Mouse (Mus musculus): ENCODE results near the gene Fkbp1a. TPM values are rescaled to one million over a fixed set of nuclear protein-coding genes. Genes with fewer than 3 reads are reported as not detected.

Gene Fkbp1a
- polyA plus RNA-seq, 1 experiment from 2014 or later: 657 TPM

Other genes starting within 250 kb of the Fkbp1a start
- not detected in 2 replicates for gene 4921509C19Rik, start 66.3 kb upstream of the Fkbp1a start, polyA plus RNA-seq (2015; fragmentation: Nextera tagmentation; extraction: Ambion mirVana)
- gene Nsfl1c, start 48.3 kb upstream of the Fkbp1a start, polyA plus RNA-seq (2015; fragmentation: Nextera tagmentation; extraction: Ambion mirVana): 149 and 171 TPM in 2 replicates
- gene Sdcbp2, start 30.1 kb downstream of the Fkbp1a start, polyA plus RNA-seq (2015; fragmentation: Nextera tagmentation; extraction: Ambion mirVana): 1.6 and 2.0 TPM in 2 replicates
- gene Snph, start 90.1 kb downstream of the Fkbp1a start, polyA plus RNA-seq (2015; fragmentation: Nextera tagmentation; extraction: Ambion mirVana): 0.31 and 0.37 TPM in 2 replicates
- gene Rad21l, start 126.0 kb downstream of the Fkbp1a start, polyA plus RNA-seq (2015; fragmentation: Nextera tagmentation; extraction: Ambion mirVana): not detected in 2 replicates
- gene Tmem74b, start 159.5 kb downstream of the Fkbp1a start, polyA plus RNA-seq (2015; fragmentation: Nextera tagmentation; extraction: Ambion mirVana): 1.8 and 3.1 TPM in 2 replicates
- 27.9 and 28.0 TPM in 2 replicates for gene Psmf1, start 201.7 kb downstream of the Fkbp1a start, polyA plus RNA-seq (2015; fragmentation: Nextera tagmentation; extraction: Ambion mirVana)